Mouse (Mus musculus) cerebellum, adult 11 months (tissue): ENCODE measurements around the gene Net1.
A peak's percentile ranks its signal among the peaks of the same experiment; 100 is the strongest.
"Not testable (repeated sequence)": the region's sequence is repeated elsewhere in the genome, so short reads cannot be mapped to it uniquely, and the experiment has no call there.

ENCODE experiments used
- DNase-seq: peaks from one replicate; pipeline ENCODE4 v3.0.0; 2022

Net1 gene

GRCm38 (mm10) chr13:3917571-3918311, at the start of gene Net1, which contains the start of gene Tubal3:
Gene Net1 (minus strand): TSS chr13:3918220.
Gene Tubal3 (plus strand): TSS chr13:3918274.
- DNase-seq: peak; percentile 76

GRCm38 (mm10) chr13:3951198-3951914, 33.3 kb upstream of the Net1 start:
- DNase-seq: no peak

DNA sequence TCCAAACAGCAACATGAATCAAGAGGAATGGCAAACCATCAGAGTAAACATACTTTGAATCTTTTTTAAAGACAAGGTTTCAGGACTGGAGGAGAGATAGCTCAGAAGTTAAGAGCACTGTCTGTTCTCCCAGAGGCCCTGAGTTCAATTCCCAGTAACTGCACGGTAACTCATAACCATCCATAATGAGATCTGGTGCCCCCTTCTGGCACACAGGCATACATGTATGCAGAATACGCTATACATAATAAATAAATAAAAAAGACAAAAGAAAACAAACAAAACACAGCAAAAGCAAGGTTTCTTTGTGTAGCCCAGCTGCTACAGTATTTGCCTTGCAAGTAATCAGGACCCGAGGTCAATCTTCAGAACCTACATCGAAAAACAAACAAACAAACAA, 31.5 kb upstream of the Net1 start:
- DNase-seq: no peak

DNA sequence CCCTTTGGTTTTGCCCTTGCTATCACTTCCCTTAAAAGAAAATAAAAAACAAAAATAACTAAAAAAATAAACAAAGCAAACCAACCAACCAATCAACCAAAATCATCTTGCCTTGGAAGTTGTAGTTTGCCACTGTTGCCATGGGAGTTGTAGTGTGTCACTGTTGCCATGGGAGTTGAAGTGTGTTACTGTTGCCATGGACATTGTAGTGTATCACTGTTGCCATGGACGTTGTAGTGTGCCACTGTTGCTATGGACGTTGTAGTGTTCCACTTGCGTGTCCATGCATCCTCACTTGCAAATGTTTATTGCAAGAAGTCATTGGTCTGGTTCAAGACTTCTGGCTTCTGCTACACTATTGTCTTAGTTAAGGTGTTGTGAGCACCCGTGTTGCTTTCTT, 29.2 kb upstream of the Net1 start:
- DNase-seq: no peak

- no peak for DNase-seq
These were observed 27.2 kb upstream of the Net1 start, which contains the start of gene Ucn3 for GRCm38 (mm10) chr13:3945249-3945648. Gene Ucn3 (minus strand): TSS chr13:3945349.

- DNase-seq: no peak
These were observed 26.7 kb upstream of the Net1 start for GRCm38 (mm10) chr13:3944699-3945098.

- DNase-seq: no peak
These were observed 8.0 kb upstream of the Net1 start for GRCm38 (mm10) chr13:3926046-3926445.

DNA sequence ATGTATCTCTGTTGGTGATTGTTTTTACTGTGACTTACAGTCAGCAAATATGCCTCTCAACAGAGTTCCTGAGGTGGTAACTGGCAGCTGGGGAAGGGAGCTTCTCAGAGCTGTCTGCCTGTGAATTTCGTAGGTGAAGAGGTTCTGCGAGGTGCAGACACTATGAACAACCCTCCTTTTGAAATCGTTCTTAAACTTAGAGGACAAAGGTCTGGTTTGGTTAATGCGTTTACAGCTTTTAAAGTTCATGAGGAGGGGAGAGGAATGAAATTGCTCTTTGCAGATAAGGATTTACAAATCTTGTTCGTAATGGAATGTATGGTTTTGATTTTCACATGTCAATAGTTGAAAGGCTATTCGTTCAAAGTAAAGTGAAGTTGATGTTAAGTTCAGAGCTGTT, 7.6 kb upstream of the Net1 start:
- no peak for DNase-seq

GRCm38 (mm10) chr13:3924483-3924882, 6.5 kb upstream of the Net1 start:
- no peak for DNase-seq

DNA sequence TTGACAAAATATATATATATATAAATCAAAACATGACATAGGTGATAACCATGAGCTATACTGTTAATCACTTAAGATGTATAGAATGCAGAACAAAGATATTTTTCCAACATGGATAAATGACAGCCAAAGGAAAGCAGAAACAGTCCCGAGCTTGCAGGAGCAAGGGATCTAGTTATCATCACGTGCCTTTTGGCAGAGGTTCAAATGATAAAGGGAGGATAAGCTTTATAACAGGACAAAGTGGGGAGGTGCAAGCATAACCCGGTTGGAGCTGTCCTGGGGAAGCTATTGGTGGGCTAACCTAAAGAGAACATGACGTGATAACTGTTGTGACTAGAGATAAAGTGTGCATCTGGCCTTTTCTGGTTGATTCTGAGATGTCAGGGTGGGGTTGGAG, 4.5 kb downstream of the Net1 start:
- DNase-seq: no peak

DNA sequence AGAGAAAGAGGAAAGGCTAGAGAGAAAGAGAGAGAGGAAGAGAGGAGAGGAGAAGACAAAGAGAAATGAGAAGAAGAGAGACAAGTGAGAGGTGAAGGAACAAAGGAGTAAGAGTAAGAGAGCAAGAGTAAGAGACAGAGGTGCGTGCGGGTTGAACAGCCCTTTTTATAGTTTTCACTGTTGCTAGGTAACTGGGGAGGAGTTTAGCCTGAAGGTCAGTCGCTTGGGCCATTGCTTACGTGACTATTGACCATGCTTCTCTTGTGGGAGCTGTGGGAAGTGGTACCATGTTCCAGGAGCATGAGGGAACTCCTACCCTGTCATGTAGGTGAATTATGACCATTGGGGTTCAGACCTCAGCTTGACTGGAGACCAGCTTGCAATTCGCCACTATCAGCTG, 7.7 kb downstream of the Net1 start:
- no peak for DNase-seq

- DNase-seq: no peak
These were observed 9.8 kb downstream of the Net1 start for GRCm38 (mm10) chr13:3908262-3908661.

GRCm38 (mm10) chr13:3907151-3907696, 10.8 kb downstream of the Net1 start:
- no peak for DNase-seq

GRCm38 (mm10) chr13:3899301-3899700, 18.7 kb downstream of the Net1 start:
- no peak for DNase-seq

DNA sequence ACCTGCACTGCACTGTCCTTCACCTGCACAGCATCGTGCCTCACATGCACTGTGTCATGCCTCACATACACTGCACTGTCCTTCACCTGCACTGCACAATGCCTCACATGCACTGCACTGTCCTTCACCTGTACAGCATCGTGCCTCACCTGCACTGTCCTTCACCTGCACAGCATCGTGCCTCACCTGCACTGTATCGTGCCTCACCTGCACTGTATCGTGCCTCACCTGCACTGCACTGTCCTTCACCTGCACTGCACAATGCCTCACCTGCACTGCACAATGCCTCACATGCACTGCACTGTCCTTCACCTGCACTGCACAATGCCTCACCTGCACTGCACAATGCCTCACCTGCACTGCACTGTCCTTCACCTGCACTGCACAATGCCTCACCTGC, 19.8 kb downstream of the Net1 start:
- DNase-seq: not testable (repeated sequence)

DNA sequence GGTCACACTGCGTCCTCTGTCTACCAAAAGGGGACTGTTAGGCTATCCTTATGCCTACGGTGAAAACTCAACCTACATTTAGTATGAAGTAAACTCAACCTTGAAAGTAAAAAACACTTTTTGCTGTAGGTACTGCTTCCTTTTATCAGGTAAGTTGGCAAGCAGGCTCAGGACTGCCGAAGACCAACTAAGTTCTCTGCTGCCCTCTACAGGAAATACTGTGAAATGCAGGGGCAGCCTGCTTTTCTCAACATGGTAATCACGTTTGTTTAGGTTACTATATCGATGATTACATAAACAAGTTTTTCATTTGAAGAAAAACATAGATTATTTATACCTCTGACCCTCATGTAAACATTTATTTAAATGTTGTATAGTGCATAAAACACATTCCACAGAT, 21.1 kb downstream of the Net1 start:
- DNase-seq: peak; percentile 67

DNA sequence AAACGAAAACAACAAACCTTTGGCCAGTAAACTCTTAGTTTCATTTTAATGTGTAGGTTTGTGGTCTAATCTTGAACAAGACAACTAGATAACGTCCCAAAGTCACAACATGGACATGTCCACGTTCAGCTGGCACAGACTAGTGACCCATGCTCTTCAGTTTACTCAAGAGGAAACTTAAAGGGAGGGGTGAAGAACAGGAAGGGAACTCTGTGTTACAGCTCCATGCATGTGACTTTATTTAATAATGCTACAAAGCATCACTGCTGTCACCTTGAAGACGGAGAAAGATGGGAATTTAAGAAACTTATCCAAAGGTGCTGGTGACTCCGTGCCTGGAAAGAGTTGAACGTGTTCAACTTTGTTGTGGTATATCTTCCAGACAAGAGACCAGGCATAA, 22.0 kb downstream of the Net1 start:
- DNase-seq: no peak

GRCm38 (mm10) chr13:3895397-3895980, 22.5 kb downstream of the Net1 start:
- DNase-seq: no peak

DNA sequence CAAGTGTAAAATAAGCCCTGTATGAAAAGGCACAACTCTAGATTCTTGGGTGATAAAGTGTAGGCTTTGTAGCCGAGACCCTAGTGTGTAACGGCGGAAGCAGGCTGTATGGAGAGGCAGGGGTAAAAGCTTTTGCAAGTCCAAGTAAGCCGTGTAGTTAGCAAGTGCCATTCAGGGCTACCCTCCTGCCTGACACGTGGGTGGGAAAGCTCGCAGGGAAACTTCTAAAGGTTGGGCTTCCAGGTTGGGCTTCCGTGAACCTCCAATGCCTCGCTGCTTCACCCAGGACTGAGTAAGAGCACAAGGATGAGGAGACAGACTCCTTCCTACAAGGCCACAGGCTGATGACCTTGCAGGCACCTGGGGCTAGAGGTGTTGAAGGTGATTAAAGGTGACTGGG, 23.5 kb downstream of the Net1 start:
- DNase-seq: no peak

- peak; percentile 79 for DNase-seq
These were observed 24.8 kb downstream of the Net1 start for GRCm38 (mm10) chr13:3893126-3893734.

- no peak for DNase-seq
These were observed 25.4 kb downstream of the Net1 start for GRCm38 (mm10) chr13:3892601-3893000.

DNA sequence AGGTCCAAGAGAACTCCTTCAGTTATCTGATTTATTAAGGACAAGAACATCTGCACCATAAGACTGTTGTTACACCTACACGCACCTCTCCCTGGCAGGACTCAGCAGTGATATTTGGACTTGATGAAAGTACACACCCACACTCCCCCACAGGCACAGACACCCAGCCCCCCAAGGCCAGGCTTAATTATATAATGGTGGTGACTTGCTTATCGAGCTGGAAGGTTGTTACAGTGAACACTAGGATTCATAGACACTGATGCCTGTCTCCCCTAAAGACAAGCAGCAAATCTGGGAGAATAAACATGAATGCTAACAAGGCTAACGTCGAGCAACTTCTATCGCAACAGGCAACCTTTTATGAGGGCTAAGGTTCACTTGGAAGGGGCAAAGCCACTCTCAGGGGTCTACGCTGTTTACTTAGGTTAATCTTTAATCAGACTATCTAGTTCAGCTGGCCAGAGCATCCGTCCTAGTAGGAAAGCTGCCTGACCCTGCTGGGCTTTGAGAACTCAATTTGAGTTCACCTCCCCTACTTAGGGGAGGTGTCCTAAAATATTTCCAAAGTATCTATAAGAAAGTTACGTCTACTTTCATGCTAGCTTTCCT, 26.4 kb downstream of the Net1 start:
- DNase-seq: no peak

- DNase-seq: no peak
These were observed 28.0 kb downstream of the Net1 start for GRCm38 (mm10) chr13:3890061-3890460.
